Mouse (Mus musculus): ENCODE results near the gene Nrk. TPM values are rescaled to one million over a fixed set of nuclear protein-coding genes. Genes with fewer than 3 reads are reported as not detected.

Gene Nrk
- polyA plus RNA-seq (2016; fragmentation: Nextera tagmentation; extraction: Ambion mirVana) = 19.2 and 28.9 TPM in 2 replicates

DNA sequence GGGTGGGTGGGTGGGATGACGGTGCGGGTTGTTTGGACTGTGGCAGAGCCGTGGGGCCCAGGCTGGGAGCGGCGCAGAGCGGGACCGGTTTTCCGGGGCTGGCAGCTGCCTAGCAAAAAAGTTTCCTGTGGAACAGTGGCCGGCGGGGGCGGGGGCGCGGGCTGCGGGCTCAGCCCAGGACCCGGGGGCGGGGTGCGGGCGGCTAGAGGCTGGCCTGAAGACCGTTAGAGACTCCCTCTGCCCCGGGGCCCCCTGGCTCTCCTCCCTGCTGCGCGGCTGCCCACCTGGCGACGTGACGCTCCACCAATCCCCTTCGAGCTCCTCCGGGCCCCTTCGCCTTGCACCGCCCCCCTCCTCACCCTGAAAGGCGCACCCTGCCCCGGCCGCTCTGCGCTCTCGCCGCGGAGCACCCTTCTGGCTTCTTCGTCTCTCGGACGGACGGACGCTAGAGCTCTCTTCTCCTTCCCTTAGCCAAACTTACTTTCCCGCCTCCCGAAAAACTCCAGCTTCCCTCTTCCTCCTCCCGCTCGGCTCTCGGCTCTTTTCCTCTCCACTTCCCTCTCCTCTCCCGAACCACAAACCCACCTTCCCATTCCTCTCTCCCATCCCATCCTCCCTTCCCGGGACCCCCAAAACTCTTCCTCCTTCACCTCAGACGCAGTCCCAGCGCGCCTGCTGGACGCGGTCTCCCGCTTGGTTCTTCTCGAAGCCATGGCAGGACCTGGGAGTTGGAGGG lies at the start of gene Nrk:
TSS of gene Nrk (plus strand) at position 390 of the 736 bp plus-strand sequence.
- Histone ChIP-seq H3K27me3 (ENCODE audit: insufficient read depth, poor library complexity, severe bottlenecking) (peaks cover 16% of the 10 kb centered on the region; the same call in 1 of the 2 replicates), H3K36me3 (no peaks in the 10 kb centered on the region), H3K27ac (peak within 1 kb of the TSS; percentile 79), H3K4me1 (no peaks in the 10 kb centered on the region), H3K9me3 (no peaks in the 10 kb centered on the region), H3K4me3 (peak within 1 kb of the TSS; percentile 61)
- peak; percentile 81 for DNase-seq (ENCODE audit: low spot score)
- WGBS = 25% methylated on average over 36 of the region's 55 CpGs

DNA sequence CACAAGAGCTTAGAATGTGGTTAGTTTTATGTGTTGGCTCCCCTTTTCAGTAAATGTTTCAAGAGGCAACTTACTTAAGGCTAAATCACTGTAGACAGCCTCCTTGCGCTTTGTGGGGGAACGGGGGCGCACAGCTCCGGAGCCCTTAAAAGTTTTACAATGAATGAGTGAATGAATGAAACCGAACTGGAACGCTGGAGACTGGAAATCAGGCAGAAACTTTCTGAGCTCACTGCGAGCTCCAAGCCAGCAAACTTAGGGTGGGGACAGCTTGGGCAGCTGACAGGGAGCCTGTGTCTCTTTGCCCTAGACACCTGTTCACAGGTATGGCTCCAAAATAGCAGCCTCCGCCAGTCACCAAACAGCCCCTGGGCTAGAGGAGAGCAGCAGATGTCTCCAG lies 864 bp upstream of the Nrk start:
- Histone ChIP-seq H3K27ac (0 out of 2 replicates have a peak overlapping the region, but pooled peaks have one; percentile 79), H3K36me3 (no peaks in the 10 kb centered on the region), H3K4me3 (peak overlapping the region; percentile 61), H3K4me1 (no peaks in the 10 kb centered on the region), H3K27me3 (ENCODE audit: insufficient read depth, poor library complexity, severe bottlenecking) (peaks cover 16% of the 10 kb centered on the region; the same call in 1 of the 2 replicates), H3K9me3 (no peaks in the 10 kb centered on the region)
- no peak for DNase-seq (ENCODE audit: low spot score)
- 26% methylated on average over 8 of the region's 8 CpGs for WGBS

DNA sequence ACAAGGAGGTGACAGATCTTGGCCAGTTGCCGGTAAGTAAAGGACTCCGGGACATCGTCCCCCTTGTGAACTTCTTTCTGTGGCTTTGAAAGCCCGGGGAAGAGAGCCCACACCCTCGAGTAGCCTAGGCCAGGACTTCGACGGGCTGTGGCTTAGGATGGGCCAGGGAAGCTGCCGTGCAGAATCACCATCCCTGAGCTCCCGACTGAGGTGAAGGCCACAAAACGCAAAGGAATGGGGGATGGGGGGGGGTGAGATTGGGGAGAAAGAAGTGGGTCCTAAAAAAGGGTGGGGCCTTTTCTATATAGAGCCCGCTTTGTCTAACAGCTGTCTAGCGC lies 516 bp downstream of the Nrk start:
- Histone ChIP-seq H3K27me3 (ENCODE audit: insufficient read depth, poor library complexity, severe bottlenecking) (peaks cover 16% of the 10 kb centered on the region; the same call in 1 of the 2 replicates), H3K36me3 (no peaks in the 10 kb centered on the region), H3K4me1 (no peaks in the 10 kb centered on the region), H3K9me3 (no peaks in the 10 kb centered on the region), H3K27ac (peak overlapping the region; percentile 79), H3K4me3 (peak overlapping the region; percentile 61)
- whole genome bisulfite sequencing = 29% methylated on average over 12 of the region's 12 CpGs
- DNase-seq (ENCODE audit: low spot score) = no peak

DNA sequence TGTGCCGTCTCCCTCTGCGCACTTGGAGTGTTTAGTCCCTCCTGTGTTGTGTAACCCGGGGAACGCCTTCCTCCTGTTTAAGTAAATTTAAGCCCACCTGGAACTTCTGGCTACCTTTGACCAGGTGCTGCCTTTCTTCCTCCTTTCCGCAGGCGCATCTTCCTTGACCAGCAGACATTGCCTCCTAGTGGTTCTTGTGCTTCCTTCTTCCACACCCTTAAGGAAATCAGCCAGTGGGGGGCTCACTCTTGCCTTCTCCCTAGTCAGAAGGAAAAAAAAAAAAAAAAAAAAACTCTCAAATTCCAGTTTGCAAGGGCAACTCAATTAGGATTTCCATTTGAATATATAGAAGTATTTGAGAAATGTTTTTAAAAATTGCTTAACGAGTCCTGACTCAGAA lies 4.8 kb downstream of the Nrk start:
- WGBS = 49% methylated on average over 7 of the region's 7 CpGs
- DNase-seq (ENCODE audit: low spot score) = no peak
- Histone ChIP-seq H3K27me3 (ENCODE audit: insufficient read depth, poor library complexity, severe bottlenecking) (peaks cover 10% of the 10 kb centered on the region; the same call in 1 of the 2 replicates), H3K27ac (no peak overlapping the region), H3K4me3 (no peak overlapping the region), H3K4me1 (no peaks in the 10 kb centered on the region), H3K9me3 (no peaks in the 10 kb centered on the region), H3K36me3 (no peaks in the 10 kb centered on the region)

DNA sequence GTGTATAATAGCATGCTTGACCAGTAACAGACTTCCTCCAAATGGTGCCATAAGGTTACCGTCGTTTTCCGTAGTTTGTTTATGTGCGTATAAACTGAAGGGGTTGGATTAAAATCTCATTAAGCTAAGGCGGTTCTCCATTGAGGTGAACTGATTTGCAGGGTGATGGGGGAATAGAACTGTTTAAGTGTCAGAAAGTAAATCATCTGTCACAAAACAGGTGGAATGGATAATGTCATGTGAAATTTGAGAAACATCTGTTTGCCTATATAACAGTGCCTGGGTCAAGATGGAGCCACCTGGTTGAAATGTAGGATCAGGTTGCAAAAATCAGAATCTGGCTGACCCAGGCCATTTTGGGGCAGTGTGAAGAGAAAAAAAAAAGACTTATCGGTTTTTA lies 29.7 kb downstream of the Nrk start:
- Histone ChIP-seq H3K9me3 (no peaks in the 10 kb centered on the region), H3K36me3 (no peaks in the 10 kb centered on the region), H3K27me3 (ENCODE audit: insufficient read depth, poor library complexity, severe bottlenecking) (no peaks in the 10 kb centered on the region), H3K27ac (no peak overlapping the region), H3K4me3 (no peak overlapping the region), H3K4me1 (no peaks in the 10 kb centered on the region)
- WGBS = 86% methylated on average over 6 of the region's 6 CpGs
- no peak for DNase-seq (ENCODE audit: low spot score)

DNA sequence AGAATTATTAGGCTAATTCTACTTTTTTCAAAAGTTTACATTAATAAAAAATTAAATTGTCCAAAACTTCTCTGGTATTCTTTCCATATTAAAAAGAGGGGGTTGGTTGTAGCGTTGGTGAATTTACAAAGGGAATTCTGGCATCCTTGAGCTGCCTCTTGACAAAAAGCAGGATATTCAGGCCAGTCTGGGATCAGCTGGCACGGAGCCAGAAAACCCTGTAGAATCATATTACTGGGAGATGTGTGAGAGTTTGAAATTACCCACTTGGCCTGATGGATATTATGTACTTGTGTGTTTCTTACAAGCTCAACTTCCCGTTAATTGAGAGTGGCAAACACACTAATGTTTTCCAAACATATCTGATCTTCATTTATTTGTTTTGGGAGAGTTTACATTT lies 46.5 kb downstream of the Nrk start:
- DNase-seq (ENCODE audit: low spot score) = no peak
- no peaks in the 10 kb centered on the region for H3K27me3 ChIP-seq (ENCODE audit: insufficient read depth, poor library complexity, severe bottlenecking)
- no peaks in the 10 kb centered on the region for H3K36me3 ChIP-seq
- no peaks in the 10 kb centered on the region for H3K4me1 ChIP-seq
- H3K4me3 ChIP-seq = no peak overlapping the region
- H3K27ac ChIP-seq = no peak overlapping the region
- no peaks in the 10 kb centered on the region for H3K9me3 ChIP-seq
- 51% methylated on average over 3 of the region's 3 CpGs for WGBS

DNA sequence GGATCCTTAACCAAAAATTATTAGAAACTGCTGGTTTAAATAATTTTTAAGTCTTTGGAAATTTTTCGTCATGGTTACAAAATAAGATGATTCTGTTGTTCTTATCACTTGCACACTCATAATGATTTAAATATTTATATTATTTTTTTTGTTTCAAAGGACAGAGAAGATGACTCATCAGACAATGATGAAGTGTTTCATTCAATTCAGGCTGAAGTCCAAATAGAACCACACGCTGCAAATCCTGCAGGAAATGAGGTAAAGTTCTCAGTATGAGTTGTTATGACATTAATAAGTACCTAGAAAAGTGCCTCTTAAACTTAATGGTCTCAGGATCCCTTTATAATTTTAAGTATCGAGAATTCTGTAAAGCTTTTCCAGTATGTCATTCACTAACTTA lies 64.3 kb downstream of the Nrk start:
- H3K4me1 ChIP-seq = no peaks in the 10 kb centered on the region
- 0 out of 2 replicates have a peak, but pooled peaks cover 6% of the 10 kb centered on the region for H3K36me3 ChIP-seq
- 75% methylated on average over 3 of the region's 3 CpGs for WGBS
- no peak overlapping the region for H3K4me3 ChIP-seq
- no peaks in the 10 kb centered on the region for H3K9me3 ChIP-seq
- no peak overlapping the region for H3K27ac ChIP-seq
- DNase-seq (ENCODE audit: low spot score) = no peak
- no peaks in the 10 kb centered on the region for H3K27me3 ChIP-seq (ENCODE audit: insufficient read depth, poor library complexity, severe bottlenecking)

DNA sequence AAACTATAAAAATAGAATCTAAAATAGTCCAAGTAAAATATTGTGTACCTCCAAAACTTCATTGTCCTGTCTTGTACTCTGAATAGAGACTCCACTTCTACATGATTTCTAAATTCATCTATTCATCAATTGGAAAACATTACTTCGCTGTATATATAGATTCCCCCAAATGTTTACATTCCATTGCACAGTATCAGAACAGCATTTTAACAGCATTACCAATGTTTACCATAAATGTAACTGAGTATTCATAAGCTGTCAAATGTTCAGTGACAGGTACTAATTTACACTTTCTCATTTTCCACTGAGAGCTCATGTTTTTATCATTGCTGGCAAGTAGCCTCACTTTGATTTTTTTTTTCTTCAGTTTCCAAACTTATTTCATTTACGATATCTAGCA lies 65.0 kb downstream of the Nrk start:
- Histone ChIP-seq H3K4me1 (no peaks in the 10 kb centered on the region), H3K4me3 (no peak overlapping the region), H3K9me3 (no peaks in the 10 kb centered on the region), H3K36me3 (0 out of 2 replicates have a peak, but pooled peaks cover 6% of the 10 kb centered on the region), H3K27ac (no peak overlapping the region), H3K27me3 (ENCODE audit: insufficient read depth, poor library complexity, severe bottlenecking) (no peaks in the 10 kb centered on the region)
- DNase-seq (ENCODE audit: low spot score) = no peak
- 87% methylated on average over 2 of the region's 2 CpGs for WGBS

DNA sequence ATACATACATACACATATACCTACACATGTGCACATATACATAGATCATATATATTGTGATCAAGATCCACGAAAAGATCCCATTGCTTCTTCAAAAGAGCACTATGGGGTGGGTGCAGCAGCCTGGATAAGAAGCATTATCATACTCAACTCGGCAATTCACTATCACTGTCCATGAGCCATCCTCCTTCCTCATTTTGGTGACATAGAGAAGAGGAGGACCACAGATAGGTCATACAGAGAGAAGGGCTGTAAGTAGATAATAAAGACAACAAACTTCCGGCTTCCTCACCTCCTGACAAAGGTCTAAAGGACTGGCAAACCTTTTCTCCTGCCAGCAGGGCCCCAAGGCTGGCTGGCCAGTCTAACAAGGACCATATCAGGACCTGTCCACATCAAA lies 100.3 kb downstream of the Nrk start:
- WGBS = 54% methylated on average over 3 of the region's 3 CpGs
- Histone ChIP-seq H3K4me1 (no peaks in the 10 kb centered on the region), H3K27me3 (ENCODE audit: insufficient read depth, poor library complexity, severe bottlenecking) (no peaks in the 10 kb centered on the region), H3K36me3 (no peaks in the 10 kb centered on the region), H3K27ac (no peak overlapping the region), H3K9me3 (no peaks in the 10 kb centered on the region), H3K4me3 (no peak overlapping the region)
- no peak for DNase-seq (ENCODE audit: low spot score)

DNA sequence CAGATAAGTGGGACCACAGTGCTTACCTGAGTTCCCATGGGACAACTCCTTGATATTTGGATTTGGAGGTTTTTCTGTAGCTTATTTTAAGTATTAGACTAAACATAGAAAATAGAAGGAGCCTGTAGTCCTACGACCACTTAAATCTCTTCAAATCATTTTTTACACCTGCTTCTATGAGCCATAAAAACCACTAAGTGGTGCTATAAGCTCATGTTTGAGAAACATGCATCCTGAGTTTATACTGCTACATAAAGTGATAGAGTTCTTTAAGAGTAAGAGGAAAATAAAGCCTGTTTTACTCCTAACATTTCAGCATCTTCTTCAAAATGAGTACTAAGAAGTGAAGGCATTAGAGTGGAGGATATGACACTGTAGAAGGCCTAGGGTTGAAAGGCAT lies 102.3 kb downstream of the Nrk start:
- no peaks in the 10 kb centered on the region for H3K9me3 ChIP-seq
- 60% methylated on average over 1 of the region's 1 CpGs for WGBS
- H3K4me1 ChIP-seq = no peaks in the 10 kb centered on the region
- DNase-seq (ENCODE audit: low spot score) = no peak
- H3K27ac ChIP-seq = no peak overlapping the region
- no peaks in the 10 kb centered on the region for H3K36me3 ChIP-seq
- no peaks in the 10 kb centered on the region for H3K27me3 ChIP-seq (ENCODE audit: insufficient read depth, poor library complexity, severe bottlenecking)
- H3K4me3 ChIP-seq = no peak overlapping the region

DNA sequence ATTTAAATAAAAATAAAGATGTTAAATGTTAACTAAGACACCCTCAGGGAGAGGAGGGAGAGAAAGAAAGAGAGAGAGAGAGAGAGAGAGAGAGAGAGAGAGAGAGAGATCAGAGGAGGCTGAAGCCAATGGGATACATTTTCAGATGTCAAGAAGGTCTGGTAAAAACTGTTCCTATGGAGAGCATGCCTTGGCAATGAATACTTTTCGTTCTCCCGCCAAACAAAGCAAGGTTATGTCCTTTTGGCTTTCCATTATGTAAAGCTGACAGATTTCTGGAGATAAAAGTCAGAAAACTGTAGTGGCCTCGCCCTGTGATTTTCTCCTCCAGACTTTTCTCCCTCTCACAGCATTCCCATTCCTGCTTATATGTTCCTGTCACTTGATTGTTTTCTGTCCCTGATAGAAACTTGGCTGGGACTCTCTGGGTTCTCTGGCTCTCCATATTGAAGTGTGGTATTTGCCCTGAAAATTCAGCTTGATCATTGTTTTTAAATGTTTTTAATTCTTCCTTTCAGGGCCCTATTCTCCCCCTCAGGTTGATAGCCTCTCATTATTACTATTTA lies 112.4 kb downstream of the Nrk start:
- DNase-seq (ENCODE audit: low spot score) = no peak
- Histone ChIP-seq H3K27ac (no peak overlapping the region), H3K27me3 (ENCODE audit: insufficient read depth, poor library complexity, severe bottlenecking) (no peaks in the 10 kb centered on the region), H3K4me1 (no peaks in the 10 kb centered on the region), H3K4me3 (no peak overlapping the region), H3K9me3 (no peaks in the 10 kb centered on the region), H3K36me3 (no peaks in the 10 kb centered on the region)
- 62% methylated on average over 3 of the region's 3 CpGs for WGBS

DNA sequence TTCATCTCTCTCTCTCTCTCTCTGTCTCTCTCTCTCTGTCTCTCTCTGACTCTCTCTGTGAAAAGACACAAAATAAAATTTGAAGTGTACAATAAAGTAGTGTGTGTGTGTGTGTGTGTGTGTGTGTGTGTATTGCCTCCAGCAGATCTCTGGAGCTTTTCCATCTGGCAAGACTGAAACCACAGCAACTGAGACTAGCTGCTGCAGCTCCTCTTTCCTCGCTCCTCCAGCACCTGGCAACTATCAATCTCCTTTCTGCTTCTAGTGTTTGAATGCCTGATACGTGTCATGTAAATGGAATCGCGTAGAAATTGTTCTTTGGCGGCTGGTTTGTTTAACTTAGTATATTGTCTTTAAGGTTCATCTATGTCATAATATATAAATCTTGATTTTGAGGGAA lies 113.1 kb downstream of the Nrk start:
- no peak overlapping the region for H3K27ac ChIP-seq
- H3K9me3 ChIP-seq = no peaks in the 10 kb centered on the region
- WGBS = 64% methylated on average over 5 of the region's 5 CpGs
- no peak overlapping the region for H3K4me3 ChIP-seq
- H3K27me3 ChIP-seq (ENCODE audit: insufficient read depth, poor library complexity, severe bottlenecking) = no peaks in the 10 kb centered on the region
- H3K36me3 ChIP-seq = no peaks in the 10 kb centered on the region
- DNase-seq (ENCODE audit: low spot score) = no peak
- no peaks in the 10 kb centered on the region for H3K4me1 ChIP-seq

DNA sequence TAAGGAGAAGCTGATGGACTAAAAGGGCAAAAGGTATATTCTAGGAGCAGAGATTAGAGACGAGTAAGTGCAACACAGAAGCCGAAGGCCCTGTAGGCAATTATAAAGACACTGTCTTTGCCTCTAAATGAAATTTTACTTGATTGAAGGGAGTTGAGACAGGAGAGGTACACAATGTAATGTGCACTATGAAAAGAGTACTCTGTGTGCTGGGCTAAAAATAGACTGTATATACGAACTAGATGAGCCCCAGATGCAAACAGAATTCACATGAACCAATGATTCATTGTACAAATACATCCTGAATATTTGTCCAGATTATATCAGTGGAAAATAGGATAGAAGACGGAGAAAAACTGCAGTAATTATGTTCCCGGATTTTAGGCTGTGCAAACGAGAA lies 113.7 kb downstream of the Nrk start:
- Histone ChIP-seq H3K36me3 (no peaks in the 10 kb centered on the region), H3K27ac (no peak overlapping the region), H3K27me3 (ENCODE audit: insufficient read depth, poor library complexity, severe bottlenecking) (no peaks in the 10 kb centered on the region), H3K9me3 (no peaks in the 10 kb centered on the region), H3K4me1 (no peaks in the 10 kb centered on the region), H3K4me3 (no peak overlapping the region)
- no peak for DNase-seq (ENCODE audit: low spot score)
- 60% methylated on average over 6 of the region's 6 CpGs for WGBS
